Mouse (Mus musculus) Muller cell, postnatal 12 days (primary cell): ENCODE results near the gene Cfd.

ENCODE experiments used
- DNase-seq: peaks from one replicate; pipeline ENCODE4 v3.0.0-alpha.2; 2015; ENCODE audit errors: inconsistent ontology term

Cfd gene

GRCm38 (mm10) chr10:79890670-79891069 lies at the start of gene Cfd:
Gene Cfd (plus strand): TSS chr10:79890853.
- DNase-seq: no peak

DNA sequence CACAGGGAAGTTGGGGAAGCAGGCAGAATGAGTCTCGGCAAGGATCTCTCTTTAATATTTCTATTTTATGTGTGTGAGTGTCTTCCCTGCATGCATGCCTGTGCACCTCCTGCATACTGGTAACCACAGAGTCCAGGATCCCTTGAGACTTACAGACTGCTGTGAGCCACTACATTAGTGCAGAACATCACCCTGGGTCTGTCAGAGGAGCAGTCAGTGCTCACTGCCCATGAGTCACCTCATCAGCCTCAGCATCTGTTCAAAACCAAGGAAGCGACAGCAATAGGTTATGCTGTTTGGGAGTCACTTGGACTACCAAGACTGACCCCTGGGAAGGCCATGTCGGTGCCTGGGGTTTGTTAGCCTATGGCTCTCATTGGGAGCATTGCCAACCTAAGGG lies 48.3 kb upstream of the Cfd start:
- DNase-seq: peak; percentile 43

DNA sequence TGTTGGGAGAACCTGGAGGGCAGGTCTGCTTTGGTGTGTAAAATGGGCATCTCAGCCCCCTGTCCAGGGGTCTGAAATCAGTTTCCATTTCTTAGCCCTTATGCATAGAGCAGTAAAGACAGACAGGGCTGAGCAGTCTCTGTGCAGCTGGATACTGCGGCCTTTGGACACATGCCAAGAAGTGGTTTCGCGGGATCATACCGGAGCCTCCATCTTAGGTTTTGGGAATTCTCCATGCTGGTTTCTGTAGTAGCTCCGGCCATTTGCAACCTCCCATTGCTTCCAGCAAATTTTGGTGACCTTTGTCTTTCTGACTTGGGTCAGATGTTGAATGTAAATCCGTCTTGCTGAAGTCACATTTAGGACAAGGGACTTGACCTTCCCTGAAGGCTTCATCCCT lies 47.2 kb upstream of the Cfd start:
- no peak for DNase-seq

- DNase-seq: no peak
Observed at GRCm38 (mm10) chr10:79846553-79846952, 44.1 kb upstream of the Cfd start.

- DNase-seq: no peak
Observed at GRCm38 (mm10) chr10:79849941-79850628, 40.6 kb upstream of the Cfd start.

DNA sequence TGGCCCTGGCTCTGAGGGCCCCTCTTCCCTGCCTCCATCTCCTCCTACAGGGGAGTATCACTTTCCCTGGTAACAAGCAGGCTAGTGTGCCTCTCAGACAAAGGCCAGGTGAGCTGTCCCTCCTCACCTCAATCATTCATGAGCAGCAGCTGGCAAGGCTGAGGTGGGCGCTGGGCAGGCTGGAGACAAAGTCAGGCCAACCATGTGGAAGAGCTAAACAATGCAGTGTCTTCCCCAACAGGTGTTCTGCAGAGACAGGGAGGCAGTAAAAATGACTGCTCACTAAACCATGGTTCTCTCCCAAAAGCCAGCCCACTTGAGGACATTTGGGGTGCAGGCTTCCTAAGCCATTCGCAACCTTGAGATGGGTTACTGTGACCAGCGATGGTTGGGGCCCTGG lies 39.0 kb upstream of the Cfd start:
- DNase-seq: no peak

- DNase-seq: no peak
Observed at GRCm38 (mm10) chr10:79852107-79852789, 38.4 kb upstream of the Cfd start.

- DNase-seq: no peak
Observed at GRCm38 (mm10) chr10:79852827-79853226, 37.8 kb upstream of the Cfd start.

DNA sequence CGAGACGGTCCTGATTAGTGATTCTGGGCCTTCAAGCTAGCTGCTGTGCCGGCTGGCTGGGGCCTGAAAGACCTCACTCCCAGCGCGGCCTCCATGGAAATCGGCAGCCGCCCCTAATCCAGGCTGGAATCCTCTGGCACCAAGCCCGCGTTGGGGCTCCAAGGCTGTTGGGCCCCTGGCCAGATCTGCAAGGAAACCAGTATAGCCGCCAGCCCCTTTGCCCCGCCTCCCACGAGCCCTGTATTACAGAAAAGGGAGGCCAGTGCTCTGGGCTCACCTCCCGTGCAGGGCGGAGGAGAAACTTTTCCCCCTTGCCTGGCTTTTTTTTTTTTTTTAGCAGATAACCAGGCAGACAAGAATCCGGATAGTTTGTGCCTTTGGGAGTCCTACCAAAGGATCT lies 37.3 kb upstream of the Cfd start:
- peak; percentile 98 for DNase-seq

DNA sequence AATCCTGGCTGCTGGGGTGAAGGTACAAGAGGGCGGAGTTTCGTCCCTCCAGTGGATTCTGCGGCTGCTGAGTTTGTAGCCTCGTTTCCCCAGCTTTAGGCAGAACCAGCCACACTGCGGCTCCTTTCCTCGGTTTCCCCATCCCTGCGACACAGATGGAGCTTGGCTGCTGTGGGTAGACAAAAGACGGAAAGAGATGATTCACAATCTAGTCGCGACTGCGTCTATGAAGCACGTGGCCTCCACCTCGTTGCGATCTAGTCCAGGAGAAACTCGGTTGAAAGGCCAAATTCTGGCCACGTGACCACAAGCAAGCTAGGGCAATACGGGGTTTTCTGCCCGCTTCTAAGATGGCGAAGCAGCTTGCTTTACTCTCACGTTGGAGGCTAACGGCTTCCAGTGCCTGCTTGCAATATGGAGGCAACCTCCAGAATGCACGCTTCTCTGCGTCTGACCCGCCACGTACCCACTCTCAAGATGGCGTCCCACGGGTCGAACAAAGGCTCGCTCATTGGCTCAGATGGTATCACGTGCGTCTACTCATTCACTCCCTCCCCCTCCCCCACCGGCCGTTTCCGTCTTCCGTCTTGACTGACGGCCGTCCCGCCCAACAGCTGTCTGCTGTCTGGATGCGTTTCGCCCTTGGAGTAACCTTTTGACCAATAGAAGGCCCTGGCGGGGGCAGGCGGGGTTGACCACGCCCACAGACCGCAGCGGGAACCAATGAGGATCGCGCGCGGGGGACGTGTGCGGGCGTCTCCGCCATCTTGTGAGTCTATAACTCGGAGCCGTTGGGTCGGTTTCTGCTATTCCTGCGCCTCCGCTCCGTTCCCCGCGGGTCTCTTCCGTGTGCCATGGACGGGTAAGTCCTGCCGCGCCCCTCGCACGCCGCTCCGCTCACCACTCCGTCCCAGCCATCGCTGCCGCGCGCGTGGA lies 36.5 kb upstream of the Cfd start, which contains the start of gene Ptbp1:
Gene Ptbp1 (plus strand): TSS at position 568 of the 936 bp plus-strand sequence.
- peak; percentile 100 for DNase-seq

DNA sequence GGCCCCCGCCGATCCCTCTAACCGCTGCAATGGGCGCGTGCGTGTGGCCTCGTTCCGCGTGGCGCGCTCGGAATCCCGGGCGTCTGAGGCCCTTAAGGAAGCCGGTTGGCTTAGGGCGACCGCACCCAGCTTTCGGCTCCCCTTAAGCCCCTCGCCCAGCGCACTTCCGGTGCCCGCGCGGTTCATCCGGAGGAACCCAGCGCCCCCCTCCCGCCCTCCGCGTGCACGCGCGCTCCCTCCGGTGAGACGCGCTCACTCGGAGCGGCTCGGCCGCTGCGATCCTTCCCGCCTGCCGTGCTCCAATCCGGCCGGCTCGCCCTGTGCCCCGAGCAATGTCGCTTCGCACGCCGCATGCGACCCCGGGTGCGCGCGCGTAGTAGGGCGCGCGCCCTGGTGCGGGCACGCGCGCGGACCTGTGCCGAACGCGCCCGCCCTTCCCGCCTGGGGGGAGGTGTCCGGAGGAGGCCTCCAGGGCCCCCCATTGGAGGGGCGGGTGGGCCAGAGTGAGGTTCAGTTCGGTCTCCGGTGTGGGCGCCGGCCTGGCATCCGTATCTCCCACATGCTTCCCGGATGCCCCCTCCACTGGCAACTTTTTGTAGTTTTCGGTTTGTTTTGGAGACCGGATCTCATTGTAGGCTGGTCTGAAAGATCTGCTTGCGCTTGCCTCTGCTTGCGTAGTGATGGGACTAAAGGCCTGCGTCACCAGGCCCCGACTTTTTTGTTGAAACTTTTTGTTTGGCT lies 35.7 kb upstream of the Cfd start:
- DNase-seq: no peak

- no peak for DNase-seq
Observed at GRCm38 (mm10) chr10:79855558-79856184, 35.0 kb upstream of the Cfd start.

DNA sequence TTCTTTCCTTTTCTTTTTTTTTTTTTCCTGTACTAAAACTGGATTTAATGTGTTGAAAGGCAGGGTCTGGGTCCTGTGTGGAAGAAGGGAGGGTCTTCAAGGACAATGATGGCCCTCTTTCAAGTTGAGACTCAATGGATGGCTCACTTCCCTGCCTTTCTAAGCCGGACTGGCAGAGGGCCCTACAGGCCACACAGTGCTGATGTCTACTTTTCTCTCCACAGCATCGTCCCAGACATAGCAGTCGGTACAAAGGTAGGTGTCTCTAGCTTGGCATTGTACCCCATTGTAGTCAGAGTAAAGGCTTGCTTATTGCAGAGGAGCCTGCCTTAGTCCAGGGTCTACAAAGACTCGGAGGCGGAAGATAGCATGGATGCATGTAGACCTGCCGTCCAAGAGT lies 34.4 kb upstream of the Cfd start:
- no peak for DNase-seq

DNA sequence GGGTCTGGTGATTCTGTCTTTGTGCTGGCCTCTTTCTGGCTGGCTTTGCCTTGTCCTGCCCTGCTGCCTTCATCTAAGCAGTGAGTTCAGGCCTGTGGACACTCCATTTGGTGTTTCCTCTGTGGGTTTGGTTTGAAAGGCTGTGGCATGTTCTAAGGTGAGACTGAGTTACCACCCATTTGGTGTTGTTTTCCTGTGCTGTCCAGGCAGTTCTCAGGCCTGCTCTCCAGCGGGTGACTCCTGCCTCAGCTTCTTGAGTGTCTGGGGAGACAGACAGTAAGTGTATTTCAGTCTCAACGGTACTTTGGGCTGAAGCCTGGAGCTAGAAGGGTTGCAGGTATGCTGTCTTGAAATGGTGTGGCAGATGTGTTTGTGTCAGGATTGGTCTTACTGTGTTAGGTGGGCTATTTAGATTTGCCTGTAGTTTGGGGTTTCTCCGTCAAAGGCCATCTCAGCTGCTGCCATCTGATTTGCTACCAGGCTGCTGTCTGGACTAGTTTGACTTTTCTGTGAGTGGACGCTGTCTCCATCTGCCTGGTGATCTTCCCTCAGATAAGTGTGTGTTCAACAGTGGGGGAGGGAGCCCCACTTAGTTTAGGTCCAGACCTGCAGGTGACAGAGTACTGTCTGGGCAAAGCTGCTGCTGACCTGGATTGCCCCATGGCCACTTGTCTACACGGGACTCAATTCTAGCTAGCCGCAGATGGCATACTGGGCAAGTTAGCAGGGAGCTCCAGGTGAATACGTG lies 33.8 kb upstream of the Cfd start:
- DNase-seq: no peak

- DNase-seq: no peak
Observed at GRCm38 (mm10) chr10:79857452-79857811, 33.2 kb upstream of the Cfd start.

DNA sequence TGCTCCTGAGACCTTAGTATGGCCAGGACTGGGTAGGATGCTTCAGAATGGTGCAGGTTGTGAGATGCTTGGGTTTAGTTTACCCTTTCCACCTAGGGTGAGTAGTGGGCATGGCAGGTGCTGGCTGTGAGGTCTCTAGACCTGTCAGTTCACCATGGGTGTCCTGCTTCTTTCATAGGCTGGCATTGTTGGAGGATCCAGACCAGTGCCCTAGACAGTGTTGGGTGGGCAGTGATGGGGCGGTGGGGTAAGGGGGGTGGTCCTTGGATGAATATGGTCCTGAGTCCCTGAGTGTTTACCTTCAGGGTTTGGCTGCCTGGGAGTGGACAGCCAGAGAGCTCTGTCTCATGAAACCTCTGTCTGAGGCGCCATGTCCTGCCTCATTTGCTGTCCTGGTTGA lies 32.8 kb upstream of the Cfd start:
- no peak for DNase-seq

GRCm38 (mm10) chr10:79858416-79859074 lies 32.1 kb upstream of the Cfd start:
- peak; percentile 76 for DNase-seq

- DNase-seq: no peak
Observed at GRCm38 (mm10) chr10:79859116-79859515, 31.5 kb upstream of the Cfd start.

DNA sequence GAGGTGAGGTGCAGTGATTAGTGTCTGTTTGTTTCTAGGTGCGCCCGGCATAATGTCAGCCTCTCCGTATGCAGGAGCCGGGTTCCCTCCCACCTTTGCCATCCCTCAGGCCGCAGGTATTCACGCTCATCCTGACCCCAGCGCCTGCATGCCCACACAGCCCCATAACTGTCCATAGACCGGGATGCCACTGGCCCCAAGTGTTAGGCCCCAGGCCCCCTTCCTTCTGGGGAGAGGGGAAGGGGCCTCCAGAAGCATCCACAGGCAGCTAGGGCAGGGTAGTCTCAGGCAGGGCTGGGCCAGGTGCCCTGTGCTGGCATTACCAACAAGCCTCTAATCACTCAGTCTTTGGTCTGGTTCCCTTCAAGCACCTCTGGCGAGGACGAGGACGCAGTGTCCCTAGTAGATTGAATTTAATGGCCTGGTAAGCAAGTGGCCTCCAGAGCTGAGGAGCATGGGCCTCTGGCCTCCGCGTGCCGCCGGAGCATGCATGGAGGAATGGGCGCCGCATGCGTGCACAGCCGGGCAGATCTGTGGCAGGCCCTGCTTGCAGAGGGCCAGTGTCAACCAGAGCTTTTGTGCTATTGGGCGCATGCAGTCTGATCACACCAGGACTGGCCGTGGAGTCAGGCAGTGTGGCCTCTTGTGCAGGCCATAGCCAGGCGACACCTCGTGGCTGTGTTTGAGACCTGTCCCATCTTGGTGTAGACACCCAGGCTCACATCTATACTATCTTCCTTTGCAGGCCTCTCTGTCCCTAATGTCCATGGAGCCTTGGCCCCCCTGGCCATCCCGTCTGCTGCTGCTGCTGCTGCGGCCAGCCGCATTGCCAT lies 30.4 kb upstream of the Cfd start:
- no peak for DNase-seq
